Mouse (Mus musculus): ENCODE results near the gene Pde11a.

Gene Pde11a

DNA sequence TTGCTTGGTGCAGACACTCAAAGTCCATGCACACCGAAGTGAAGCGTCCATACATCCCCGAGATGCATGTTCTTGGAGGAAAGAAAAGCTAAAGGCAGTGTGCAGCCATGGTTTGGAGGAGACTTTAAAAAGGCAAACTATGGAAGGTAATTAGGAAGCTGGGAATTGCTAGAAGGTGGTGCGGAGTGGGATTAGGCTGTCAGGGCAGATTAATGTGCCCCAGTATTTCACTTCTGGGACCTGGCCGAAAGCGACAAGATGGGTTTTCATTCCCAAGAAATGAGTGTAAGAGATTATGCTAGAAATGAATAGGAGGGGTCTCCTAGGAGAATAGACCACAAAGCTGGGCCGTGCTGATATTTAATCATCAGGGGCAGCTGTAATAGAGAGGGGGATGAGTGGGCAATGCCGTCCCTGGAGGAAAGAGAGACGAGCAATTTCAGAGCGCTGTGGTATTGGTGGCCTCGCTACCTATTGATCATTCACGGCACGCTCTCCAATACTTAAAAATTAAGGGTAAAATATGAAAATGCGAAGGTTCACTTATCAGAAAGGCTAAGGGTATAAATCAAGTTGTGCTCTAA, 284.7 kb downstream of the Pde11a start:
- no peak for DNase-seq (ENCODE audit: low spot score in 2 of 2)

DNA sequence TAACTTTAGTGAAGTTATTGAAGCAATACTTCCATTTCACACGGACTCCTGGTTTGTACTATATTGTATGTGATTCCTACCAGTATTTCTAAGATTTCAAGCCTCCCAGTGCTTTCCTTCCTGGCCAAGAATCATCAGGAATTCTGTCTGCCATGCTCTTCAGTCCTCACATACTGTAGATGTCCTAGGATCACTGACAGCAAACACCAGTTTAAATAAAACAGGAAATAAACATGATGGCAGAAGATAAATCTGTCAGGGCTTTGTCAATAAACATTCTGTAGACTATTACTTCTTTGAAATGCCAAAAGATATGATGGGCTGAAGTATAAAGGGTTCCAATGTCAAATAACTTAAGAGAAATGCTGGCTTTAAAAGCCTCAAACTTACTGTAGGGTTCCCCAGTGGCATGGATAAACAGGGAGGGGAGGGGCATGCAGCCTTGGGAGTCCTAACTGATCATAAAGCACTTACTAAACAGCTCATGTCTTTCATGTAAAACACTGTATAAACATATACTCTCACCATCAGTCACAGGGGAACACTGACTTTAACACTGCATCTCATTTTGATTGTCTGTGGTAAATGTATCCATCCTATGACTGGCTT, 285.6 kb downstream of the Pde11a start:
- DNase-seq (ENCODE audit: low spot score in 2 of 2), result no peak

DNA sequence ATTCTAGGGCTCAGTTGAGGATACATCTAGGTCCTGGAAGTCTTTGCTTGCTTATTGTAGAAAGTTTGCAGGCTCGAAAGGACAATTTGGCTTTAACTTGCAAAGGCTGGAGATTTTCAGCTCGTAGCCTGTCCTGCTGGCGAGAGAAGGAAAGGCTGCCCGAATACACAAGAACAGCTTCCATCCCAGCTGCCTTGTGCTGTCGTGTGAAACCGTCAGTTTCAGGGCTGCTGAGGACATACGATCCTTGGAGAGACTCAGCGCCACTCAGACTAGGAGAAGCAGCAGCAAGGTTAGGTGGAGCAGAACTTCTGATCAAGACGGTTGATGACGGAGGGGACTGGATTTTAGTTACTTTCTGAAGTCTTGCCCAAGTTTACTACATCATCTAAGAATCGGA, 287.2 kb downstream of the Pde11a start:
- DNase-seq (ENCODE audit: low spot score in 2 of 2), result no peak

DNA sequence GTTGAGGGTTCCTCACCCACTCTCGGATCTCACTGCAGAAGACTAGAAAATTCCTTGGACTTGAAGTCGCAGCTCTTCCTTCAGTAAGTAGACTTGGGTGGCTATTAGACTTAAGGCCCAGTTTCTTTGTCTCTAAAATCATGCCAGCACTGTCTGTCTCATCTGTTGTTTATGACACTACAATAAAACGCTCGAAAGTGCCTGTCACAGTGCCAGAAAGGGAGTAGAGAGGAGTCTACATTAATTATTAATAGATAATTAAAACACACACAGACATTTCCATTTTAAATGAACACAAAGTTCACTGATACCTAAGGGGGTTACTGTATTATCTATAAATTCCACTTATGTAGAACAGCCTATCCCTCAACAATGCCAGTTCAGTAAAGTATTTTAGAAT, 287.7 kb downstream of the Pde11a start:
- DNase-seq (ENCODE audit: low spot score in 2 of 2), result no peak

DNA sequence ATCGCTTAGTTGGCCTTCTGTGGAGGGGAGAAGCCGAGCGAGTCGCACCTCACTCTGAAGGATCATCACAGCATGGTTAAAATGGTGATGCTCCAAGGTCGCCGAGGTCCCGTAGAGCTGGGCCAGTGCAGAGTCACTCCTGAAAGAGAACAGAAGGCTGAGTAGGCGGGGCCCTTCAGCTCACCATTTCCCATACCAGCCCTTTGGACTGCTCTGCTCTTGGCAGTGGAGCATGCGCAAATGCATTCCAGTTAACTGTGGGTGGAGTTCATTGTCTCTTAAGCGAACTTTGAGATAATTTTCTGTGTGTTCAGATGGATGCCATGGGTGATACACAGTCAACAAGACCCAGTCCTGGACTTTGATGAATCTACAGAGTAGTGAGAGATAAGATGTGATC, 288.5 kb downstream of the Pde11a start:
- DNase-seq (ENCODE audit: low spot score in 2 of 2), result no peak

DNA sequence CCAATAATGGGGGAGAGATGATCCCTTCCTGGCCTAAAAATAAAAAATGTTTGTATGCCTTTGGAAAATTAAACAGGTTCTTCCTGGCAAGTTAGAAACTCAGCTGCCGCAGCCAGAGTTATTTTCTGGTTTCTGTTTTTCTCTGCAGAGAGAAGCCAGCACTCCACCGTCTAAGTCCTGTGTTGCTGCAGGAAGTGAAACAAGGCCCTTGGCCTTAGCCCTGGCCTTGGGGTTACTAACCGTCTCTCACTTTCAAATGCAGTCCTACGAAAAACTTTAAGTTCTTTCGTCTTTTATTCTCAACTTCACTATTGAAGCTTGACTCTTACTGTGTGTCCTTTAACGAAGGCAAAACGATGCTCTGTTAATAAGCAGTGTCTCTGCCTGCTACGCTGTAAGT, 289.0 kb downstream of the Pde11a start:
- DNase-seq (ENCODE audit: low spot score in 2 of 2), result no peak

DNA sequence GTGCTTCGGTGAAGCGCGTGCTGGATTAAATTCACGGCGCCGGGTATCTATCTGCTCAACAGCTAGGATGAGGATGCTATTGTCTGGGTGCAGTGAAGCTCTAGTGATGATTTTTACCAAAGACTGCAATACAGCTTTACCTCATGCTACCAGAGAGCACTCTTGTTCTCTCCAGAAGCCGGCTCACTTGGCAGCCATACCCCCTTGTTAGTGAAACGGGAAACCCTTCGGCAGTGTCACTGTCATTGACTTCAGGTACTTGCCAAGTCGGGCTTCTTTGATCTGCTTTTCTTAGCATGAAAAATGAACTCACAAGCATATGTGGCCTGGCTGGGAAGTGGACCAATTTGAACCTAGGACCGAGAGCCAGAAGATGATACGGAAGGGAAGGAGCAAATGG, 290.8 kb downstream of the Pde11a start:
- no peak for DNase-seq (ENCODE audit: low spot score in 2 of 2)

DNA sequence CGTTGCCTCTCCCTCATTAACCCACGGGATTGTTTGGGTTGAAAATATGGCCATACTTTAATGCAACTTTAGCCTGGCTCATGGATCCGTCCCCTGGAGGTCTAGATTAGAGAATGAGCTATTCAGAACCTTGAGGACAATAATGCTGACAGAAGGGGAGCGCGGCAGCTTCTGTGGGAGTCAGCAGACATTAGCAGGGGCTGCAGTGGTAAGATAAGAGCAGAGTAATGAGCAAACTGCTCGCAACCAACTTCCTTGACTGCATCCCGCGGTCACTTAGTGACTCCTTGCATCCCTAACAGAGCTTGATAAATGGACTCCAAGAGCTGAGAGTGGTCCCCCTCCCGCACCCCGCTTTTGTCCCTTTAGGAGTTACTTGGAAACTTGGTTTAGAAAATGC, 296.4 kb downstream of the Pde11a start:
- DNase-seq (ENCODE audit: low spot score in 2 of 2), result no peak

DNA sequence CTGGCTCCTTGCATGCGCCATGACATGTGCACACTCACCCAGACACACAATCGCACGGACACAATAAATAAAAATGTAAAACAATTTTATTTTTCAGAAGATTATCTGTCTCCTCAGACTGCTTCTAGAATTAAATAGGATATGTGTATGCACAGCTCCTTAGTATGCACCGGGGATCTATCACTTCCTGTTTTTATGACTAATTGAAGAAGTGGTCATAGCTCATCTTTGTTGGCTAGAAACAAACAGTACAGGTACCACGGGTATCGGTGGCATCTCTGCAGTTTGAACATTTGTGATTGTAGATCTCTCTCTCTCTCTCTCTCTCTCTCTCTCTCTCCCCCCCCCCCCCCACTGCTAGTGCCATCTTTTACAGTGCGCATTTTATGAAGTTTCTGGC, 298.5 kb downstream of the Pde11a start:
- DNase-seq (ENCODE audit: low spot score in 2 of 2), result no peak

DNA sequence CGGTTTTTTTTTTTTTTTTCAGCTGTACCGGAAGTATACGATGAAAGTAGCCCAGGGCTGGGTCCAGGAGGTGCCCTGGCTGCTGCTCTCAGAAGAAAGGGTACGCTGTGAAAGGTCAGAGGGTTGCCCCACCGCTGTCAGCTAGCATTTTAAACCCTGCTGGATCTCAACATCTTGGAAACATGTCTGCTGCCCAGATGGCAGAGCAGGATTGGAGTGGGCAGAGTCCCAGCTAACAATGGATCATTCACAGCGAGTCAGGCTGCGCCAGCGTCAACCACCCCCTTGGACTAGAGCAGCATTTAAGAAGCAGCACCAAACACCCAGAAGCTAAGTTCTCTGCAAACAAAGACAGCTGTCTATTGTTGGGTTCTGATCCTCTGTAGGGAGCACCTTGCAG, 308.5 kb downstream of the Pde11a start:
- no peak for DNase-seq (ENCODE audit: low spot score in 2 of 2)

DNA sequence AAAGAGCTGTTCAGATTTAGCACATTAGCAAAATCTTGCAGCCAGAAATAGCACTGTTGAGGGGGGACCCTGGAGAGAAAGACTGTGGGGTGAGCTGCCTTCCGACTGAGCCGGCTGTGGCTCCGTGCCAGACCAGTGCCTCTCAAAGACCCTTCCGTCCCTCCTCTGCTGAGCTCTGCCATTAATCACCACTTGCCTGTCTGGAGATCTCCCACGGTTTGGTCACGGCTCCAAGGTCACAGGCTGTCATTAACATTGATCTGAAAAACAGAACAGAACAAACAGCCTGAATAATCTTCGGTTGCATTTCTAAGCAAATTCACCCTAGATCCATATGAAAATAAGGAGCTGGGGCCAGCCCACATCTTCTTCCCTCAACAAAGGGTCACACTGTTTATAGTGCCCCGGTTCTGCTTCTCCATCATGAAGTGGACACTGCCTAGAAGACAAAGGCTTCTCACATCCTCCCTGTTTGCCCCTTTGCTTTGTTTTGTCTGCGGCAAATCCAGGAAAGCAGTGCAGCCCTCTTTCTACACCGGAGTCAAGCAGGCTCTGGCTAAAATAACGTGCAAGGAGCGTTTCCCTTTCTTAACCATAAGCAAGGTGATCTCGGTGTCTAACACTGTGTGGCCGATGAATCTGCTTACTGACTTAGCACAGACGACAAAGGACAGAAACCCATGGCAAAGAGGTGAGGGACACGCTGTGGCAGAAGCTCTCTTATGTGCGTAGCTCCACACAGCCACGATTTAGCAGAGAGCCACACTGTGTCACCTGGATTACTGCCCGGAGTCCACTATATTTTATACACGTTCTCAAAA, 309.3 kb downstream of the Pde11a start:
- DNase-seq (ENCODE audit: low spot score in 2 of 2), result no peak

DNA sequence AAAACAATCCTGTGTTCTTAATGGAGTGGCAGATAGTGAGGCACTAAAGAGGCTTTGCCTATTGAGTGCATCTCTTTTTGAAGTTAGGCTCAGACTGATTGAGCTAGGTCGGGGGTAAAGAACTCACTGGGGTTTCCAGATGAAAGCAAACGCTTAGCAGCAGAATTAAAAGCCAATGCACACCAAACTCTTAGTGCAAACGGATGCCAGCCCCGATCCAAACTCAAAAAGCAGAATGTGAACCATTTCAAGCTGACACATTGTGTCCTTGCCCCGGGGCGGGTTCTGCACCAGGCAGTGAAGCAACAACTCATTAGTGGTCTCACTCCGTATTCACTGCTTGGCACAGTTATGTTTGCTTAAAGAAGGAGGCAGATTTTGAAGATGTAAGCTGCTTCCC, 321.7 kb downstream of the Pde11a start:
- DNase-seq (ENCODE audit: low spot score in 2 of 2), result no peak

DNA sequence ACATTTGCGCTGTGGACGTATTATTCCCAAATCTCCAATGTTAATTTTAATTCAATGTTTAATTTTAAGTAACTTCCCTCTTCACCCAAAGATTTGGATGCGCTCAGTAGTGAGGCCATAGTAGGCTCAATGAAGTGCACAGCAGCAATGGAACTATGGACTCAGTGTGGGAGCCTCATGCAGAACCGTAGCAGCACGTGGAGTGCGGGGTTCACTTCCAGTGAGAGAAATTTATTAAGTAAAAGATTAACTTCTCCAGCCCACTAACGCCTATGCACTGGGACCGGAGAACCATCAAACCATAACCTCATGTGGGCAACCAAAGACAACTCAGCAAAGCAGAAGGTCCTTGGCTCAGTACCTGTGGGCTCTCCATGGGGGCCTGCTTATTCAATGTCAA, 322.4 kb downstream of the Pde11a start:
- DNase-seq (ENCODE audit: low spot score in 2 of 2), result no peak

DNA sequence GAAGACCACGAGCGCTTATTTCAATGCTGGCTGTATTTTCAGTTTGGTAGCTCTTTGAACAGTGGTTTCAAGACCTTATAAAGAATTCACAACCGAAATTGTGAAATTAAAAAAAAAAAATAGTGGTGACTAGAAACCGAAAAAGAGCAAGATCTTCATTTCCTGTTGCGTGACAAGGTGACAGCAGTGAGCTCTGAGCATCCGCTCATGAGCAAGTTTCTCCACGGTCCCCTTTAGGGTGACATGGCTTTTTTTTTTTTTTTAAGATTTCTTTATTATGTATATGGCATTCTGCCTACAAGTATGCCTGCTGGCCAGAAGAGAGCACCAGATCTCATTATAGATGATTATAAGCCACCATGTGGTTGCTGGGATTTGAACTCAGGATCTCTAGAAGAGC, 323.1 kb downstream of the Pde11a start:
- no peak for DNase-seq (ENCODE audit: low spot score in 2 of 2)

DNA sequence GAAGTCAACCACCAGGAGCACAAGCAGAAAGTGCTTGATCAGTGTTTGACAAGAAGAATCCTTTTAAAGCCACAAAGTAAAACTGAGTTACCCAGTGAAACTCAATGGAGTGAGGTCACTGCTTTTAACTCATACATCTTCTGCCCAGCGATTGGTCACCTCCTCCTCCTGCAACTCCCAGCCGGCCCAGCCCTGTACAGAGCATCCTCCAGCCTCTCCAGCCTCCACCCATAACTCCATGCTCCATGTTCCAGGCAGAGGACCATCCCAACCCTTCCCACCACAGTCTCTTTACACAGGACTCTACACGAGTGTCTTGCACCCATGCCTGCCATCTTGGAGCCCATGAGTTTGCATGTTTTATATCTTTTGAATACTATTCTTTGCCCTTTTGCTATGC, 323.9 kb downstream of the Pde11a start:
- no peak for DNase-seq (ENCODE audit: low spot score in 2 of 2)

DNA sequence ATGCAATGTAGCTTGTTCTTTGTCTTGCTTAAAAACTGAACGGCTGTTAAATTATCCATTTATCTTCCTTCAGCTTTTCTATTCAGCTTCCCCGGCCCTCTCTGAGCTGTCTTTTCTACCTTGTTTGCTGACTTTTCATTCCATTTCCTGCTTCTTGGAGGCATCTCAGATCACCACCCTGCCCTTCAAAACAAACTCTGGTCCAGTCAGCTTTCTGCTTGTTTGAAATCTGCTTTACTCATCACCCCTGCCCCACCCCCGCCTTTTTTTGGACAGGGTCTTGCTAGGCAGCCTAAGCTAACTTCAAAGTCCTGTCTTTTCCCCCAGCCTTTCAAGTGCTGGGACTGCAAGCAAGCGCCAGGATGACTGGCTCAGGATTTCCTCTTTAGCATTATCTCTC, 332.4 kb downstream of the Pde11a start:
- no peak for DNase-seq (ENCODE audit: low spot score in 2 of 2)

DNA sequence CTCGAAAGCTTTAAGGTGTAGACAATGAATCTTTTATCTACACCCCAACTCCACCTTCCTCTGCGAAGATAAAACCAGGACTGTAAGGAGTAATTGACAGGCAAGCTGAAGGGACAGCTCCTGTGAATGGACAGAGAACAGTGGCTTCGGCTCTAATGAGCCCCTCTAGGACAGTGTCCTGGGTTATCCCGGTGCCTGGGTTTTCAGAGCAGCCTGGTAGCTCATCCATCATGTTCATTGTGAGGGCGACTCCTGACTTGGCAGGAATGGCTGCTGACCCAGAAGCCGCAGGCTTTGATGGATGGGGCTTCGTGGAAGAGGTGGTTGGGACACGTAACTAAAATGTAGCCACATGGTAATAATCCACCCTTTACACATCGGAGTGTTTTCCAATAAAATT, 335.7 kb downstream of the Pde11a start:
- DNase-seq (ENCODE audit: low spot score in 2 of 2), result no peak

DNA sequence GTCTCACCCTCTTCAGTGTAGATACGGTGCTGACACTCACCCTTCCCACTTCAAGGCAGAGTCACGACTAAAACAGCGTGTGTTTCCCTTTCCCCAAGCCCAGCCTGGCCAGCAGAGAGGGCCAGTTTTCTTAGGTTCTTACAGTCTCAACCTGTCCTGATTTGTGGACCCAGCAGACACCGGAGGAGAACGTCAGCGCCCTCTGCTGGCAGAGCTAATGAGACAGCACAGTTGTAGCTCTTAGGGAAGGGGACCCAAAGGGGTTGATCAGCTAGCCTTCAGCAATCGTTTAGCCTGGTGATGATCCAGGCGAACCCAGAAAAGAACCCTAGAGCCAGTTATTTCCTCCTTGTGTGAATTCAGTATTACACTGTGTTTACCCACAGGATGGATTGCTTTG, 337.2 kb downstream of the Pde11a start:
- peak; percentile 26 to 77 for DNase-seq (ENCODE audit: low spot score in 2 of 2)

DNA sequence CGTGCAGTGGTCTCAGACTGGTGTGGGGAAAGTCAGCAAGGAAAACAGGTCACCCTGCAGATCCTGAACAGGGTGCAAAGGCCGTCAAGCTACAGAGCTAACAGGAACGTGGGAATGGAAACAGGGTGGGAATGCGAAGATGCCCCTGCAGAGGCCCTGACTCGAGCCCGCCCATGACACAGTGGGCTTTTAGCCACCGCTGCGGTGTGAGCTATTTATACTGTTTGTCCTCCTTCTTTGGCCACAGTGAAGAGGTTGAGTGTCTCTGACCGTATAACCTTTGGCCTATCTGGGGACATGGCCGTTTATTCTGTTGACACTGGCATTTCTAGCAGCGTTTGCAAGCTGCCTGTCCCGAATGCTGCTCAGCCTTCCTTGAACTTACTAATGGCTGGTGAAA, 338.9 kb downstream of the Pde11a start:
- no peak for DNase-seq (ENCODE audit: low spot score in 2 of 2)

DNA sequence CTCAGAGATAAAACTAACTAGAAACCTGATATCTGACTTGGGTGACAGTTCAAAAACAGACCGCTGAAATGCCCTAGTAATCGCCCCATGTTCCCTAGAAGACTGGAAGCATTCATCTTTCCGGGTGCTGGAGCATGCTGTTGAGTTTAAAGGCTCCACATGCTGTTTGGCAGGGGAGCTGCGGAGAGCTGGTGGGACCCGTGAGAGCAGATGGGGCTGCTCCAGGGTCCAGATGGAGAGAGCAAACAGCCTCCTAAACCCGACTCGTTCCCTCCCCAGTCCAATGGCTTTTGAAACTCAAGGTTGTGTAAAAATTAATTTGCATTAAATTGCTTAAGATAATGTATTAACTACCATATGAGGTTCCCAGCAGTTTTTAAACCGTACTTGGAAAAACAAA, 339.9 kb downstream of the Pde11a start:
- DNase-seq (ENCODE audit: low spot score in 2 of 2), result no peak

DNA sequence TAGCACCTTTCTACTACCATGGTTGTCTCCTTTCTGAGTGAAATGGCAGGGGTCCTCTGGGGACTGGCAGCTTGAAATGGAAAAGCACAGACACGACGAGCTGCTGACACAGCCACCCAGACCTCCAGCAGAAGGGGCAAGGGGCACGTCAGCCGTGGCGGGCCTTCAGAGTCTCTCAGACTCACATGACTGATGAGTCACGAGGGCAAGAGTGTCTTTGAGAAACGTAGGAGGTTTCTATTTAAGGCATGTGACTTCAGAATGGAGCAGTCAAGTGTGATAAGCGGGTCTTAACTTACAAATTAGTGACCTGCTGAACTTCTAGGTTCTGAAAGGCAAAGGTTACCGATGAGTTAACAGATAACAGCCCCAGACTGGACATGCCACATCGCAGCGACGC, 340.8 kb downstream of the Pde11a start:
- DNase-seq (ENCODE audit: low spot score in 2 of 2), result no peak

DNA sequence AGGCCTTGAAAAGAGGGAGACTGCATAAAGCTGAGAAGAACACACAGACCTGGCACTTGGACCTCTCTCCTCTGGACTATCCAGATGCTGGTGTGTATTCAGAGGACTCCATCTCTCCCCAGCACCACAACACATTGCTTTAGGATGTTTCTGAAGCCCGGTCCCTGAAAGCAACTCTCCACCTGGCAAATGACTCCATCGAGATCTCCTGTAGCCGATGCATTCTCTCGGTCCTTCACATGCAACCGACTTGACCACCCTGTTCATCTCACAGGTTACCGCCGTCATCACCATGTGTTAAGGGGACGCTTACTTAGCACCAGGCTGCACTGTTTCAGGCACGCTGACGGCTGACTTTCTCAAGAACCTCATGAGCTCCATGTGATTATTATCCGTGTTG, 343.7 kb downstream of the Pde11a start:
- DNase-seq (ENCODE audit: low spot score in 2 of 2), result no peak

DNA sequence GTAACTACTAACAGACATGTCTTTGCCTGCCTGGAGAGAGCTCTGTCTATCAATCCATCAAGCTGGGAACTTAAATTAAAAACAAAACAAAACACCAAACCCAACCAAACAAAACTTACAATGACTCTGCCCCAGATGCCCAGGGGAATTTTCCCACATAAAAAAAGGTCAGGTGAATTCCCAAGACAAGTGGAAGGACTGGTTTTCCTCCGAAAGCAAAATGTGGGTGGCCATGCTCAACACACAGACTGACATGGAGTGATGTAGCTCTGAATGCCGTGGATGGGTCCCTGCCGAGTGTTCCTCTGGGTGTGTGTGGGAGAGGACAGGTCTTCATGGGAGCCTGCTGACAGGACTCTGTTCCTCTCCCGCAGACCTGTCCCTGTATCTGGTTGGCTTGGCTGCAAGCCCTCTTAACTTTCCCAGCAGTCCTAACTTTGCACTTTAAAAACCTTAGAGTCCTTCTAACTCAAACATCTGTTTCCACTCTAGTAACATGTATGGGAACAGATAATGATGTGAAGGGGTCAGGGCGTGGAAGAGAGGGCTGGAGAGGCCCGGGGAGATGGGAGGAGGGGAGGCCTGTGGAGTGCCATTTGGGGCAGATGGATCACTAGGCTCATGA, 346.9 kb downstream of the Pde11a start:
- DNase-seq (ENCODE audit: low spot score in 2 of 2), result no peak
